Mouse (Mus musculus) megakaryocyte-erythroid progenitor cell, adult 5-6 weeks (primary cell): ENCODE data around the gene Vars. TPM values are rescaled to one million over a fixed set of nuclear protein-coding genes. Genes with fewer than 3 reads are reported as not detected.
A peak's percentile ranks its signal among the peaks of the same experiment; 100 is the strongest.
"Not testable (repeated sequence)": the region's sequence is repeated elsewhere in the genome, so short reads cannot be mapped to it uniquely, and the experiment has no call there.

ENCODE experiments used
- ATAC-seq: replicated peaks from 2 replicates; pipeline ENCODE4 v1.8.0; 2016; ENCODE audit warnings: mild to moderate bottlenecking, inconsistent platforms; ENCODE audit not compliant: severe bottlenecking, poor library complexity, low FRiP score, low TSS enrichment
- total RNA-seq, 2 experiments: library from RNA; stranded (forward) in 1 of 2; stranded (reverse) in 1 of 2; fragments of 200-1000, 215-1000 nt in 1 of 2; fragments of >200 nt in 1 of 2; fragmentation: Nextera tagmentation in 1 of 2; gene quantifications; 2 replicates each; pipeline ENCODE4 v1.2.3; 2014 to 2017

Gene Vars
- total RNA-seq (2014; fragmentation: Nextera tagmentation) (137 and 213 TPM in 2 replicates), total RNA-seq (2017) (226 and 342 TPM in 2 replicates)

GRCm38 (mm10) chr17:35000717-35001451 lies at the start of gene Vars:
Gene Vars (plus strand): TSS chr17:35000987.
- ATAC-seq, result peak; percentile 23

DNA sequence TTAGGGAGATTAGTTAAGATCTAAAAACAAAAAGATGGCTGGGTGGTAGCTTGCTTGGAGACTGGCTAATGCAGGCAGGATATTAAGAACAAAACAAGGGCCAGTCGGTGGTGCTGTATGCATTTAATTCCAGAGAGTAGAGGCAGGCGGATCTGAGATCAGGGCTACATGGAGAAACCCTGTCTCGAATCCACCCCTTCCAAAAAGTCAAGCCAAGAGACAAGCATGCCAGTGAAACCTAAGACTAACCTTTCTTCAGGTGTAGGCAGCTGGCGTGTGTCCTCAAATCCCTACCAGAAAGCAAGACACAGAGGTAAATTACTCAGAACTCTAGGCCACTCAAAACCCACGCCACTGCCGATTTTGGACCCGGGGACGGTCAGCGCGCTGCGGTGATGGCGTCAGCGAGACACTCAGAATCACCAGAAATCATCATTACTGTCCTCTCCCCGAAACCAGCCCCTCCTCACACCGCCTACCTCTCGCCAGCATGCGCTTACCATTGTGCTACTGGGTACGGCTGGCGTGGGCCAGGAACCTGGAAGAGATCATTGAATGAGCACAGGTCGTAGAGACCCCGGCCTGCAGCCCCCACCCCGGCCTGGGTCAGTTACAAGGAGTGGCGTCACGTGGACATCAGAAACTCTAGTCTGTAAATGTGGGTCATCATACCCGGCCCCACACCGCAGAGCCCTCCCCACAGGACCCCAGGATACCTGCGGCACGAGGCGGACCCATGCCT lies 49.0 kb upstream of the Vars start:
- peak; percentile 17 for ATAC-seq

GRCm38 (mm10) chr17:34952378-34953040 lies 48.3 kb upstream of the Vars start:
- ATAC-seq, result peak; percentile 67

- no peak for ATAC-seq
These were observed 47.5 kb upstream of the Vars start for GRCm38 (mm10) chr17:34953258-34953657.

DNA sequence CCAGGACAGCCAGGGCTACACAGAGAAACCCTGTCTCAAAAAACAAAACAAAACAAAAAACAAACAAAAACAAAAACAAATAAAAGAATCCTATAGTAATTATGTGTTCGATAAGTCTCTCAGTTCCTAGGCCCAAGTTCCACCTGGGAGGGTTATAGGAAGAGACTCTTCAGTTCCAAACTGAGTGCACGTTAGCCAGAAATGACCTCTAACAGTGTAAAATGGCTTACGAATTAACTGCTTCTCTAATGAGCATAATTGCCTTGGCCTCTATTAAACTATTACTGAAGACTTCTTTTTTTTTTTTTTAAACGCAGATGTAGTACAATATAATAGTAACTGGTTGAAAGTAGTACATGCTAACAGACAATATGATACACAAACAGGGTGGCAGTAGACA lies 46.9 kb upstream of the Vars start:
- ATAC-seq, result no peak

DNA sequence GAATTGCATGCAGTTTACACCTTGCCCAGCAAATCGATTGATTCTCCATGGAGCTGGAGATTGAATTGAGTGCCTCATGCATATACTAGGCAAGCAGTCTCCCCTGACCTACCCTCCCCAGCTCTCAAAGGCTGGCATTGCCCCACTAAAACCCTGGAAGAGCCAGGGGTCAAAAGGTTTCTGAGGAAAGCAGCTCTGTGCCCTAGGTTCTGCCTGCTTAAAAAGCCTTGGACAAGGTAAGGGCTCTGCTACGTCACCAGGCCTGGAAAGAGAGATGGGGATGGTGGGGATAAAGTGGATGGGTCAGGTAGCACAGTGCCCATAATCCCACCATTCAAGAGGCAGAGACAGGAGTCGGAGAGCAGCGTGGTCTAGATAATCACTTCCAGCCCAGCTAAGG lies 46.0 kb upstream of the Vars start:
- no peak for ATAC-seq

DNA sequence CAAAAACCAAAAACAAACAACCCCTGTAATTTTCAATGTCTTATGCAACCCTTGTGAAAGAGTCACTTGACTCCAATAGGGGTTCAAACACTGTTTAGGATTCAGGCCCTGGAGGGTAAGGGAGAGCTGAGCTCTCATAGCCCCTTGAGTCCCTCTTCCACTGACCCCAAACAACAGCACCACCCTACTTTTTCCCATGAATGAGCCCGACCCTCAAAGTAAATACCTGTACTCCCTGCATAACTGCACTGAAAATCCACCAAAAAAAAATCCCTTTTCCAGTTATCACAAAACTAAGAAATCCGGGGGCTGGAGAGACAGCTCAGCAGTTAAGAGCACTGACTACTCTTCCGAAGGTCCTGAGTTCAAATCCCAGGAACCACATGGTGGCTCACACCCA lies 44.9 kb upstream of the Vars start:
- no peak for ATAC-seq

GRCm38 (mm10) chr17:34956340-34956739 lies 44.4 kb upstream of the Vars start:
- ATAC-seq, result no peak

DNA sequence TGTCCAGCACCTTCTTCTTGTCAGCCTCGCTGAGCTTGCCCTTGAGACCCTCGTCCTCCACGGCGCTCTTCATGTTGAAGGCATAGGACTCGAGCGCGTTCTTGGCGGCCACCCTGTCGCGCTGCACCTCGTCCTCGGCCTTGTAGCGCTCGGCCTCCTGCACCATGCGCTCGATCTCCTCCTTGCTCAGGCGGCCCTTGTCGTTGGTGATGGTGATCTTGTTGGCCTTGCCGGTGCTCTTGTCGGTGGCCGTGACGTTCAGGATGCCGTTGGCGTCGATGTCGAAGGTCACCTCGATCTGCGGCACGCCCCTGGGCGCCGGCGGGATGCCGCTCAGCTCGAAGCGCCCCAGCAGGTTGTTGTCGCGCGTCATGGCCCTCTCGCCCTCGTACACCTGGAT lies 43.5 kb upstream of the Vars start:
- not testable (repeated sequence) for ATAC-seq

- ATAC-seq, result not testable (repeated sequence)
These were observed 42.8 kb upstream of the Vars start for GRCm38 (mm10) chr17:34957966-34958365.

- ATAC-seq, result peak; percentile 18
These were observed 42.1 kb upstream of the Vars start for GRCm38 (mm10) chr17:34958734-34959129.

- ATAC-seq, result peak; percentile 91
These were observed 41.5 kb upstream of the Vars start, which contains the start of gene Hspa1b for GRCm38 (mm10) chr17:34959130-34959778. Gene Hspa1b (minus strand): TSS chr17:34959238.

DNA sequence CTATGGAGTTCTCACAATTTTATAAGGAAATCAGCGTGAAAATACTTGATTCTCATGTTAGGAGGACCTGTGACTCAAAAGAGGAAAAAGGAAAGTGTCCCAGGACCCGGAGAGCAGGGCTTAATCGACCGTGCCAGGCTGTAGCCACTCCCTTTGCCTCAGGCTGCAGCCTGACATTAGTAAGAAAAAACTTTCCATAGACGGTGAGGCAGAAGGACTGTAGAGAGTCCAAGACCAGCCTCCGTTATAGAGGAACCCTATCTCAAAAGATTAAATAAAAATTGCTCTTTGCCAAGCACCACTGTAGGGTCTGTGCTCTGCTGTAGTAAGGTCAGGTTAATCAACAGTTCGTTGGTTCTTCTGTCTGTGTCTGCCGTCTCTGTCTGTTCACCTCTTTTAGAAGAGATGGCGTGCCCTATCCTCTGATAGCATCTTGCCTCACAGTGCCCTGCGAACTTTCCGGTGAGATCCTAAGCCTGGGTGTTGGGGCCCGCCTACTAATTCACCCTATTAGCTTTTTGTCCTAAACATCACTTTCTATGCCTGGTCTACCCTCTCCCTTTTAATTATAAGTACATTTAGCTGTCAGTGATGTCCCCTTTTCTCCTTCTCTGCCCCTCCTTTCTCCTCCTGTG lies 40.8 kb upstream of the Vars start:
- ATAC-seq, result peak; percentile 22; the same call in 1 of the 2 replicates

DNA sequence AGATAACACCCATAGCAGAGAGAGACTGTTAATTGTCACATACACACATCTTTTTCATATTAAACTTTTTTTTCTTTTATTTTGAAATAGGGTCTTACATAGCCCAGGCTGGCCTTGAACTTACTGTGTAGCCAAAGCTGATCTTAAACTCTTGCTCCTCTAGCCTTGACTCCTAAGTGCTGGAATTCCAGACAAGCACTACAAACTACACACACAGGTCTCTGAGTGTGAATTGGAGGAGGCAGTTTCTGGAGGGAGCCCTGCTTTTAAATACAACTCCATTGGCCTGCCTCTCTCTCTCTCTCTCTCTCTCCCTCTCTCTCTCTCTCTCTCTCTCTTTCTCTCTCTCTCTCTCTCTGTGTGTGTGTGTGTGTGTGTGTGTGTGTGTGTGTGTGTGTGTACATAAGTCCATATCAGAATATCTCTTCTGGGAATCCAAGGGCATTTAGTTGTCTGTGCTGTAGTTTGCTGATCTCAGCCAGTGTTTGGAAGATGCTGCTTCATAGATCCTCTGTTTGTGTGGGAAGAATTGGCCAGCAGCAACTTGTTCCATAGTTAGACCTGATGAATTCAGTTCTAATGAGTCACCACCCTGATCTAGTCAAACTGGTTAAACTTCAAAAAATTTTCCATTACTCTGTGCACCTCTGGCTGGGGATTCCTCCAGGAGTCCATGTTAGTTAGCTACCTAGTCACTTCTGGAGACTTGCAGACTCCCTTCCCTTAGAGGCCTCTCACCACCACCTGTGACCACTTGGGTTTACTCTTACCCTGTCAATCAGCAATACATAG lies 39.9 kb upstream of the Vars start:
- ATAC-seq, result no peak

DNA sequence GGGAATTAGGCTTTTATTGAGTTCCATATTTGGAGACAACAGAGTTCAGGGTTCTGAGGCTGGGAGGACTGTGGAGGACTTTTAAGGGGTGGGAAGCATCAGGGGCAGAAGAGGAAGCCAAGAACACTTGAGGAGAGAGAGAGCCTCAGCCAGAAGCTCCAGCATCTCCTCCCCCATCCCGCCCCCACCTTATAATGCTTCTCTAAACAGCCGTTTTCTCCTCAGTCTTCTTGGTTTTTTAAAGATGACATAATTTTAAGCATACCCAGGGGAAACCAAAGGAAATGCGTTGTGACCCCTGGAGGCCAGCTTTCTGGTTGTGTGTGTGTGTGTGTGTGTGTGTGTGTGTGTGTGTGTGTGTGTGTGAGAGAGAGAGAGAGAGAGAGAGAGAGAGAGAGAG lies 38.7 kb upstream of the Vars start:
- no peak for ATAC-seq

DNA sequence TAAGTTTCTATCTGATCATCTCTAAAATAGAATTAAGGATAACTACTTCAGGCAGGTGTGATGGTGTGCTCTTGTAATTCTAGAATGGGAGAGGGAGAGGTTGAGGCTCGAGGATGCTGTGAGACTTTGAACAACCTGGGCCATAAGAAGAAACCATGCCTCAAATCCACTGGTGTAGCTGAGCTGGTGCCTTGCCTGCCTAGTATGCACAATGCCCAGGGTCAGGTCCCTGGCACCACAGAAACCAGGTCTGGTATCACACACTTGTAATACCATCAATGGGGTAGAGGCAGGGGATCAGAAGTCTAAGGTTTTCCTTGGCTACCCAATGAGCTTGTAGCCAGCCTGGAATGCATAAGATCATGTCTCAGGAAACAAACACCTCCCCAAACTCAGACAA lies 37.9 kb upstream of the Vars start:
- ATAC-seq, result no peak

- ATAC-seq, result no peak
These were observed 36.1 kb upstream of the Vars start for GRCm38 (mm10) chr17:34964640-34965049.

DNA sequence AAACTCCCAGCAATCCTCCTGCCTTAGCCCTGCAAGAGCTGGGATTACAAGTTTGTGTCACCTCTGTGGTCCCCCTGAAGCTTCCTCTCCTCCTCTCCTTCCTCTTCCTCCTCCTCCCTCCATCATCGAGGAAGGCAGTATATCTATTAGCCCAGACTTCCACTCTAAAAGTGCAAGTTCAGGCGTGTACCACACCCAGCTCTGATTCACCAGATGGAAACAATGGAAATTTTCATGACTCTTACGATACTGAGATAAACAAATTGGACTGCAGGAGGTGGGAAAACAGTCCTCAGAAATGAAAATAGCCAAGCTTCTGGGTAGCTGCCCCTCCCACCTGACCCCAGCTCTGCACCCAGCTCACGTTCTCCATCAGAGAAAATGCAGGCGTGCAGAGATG lies 35.2 kb upstream of the Vars start:
- no peak for ATAC-seq

DNA sequence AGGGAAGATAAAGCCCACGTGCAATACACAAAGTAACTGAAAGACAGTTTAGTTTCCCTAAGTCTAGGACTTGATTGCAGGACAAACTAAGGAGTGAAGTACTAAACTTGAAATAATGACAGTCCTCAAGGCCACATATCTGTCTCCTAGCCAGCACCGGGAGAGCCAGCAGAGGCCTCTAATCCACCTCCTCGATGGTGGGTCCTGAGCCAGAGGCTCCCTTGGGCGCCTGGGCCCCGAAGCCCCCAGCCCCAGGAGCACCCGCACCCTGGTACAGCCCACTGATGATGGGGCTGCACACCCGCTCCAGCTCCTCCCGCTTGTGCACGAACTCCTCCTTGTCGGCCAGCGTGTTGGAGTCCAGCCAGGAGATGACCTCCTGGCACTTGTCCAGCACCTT lies 31.0 kb upstream of the Vars start, which contains the start of gene Gm20481:
Gene Gm20481, plus strand, starts transcription at position 91 of the 400 bp plus-strand sequence.
- not testable (repeated sequence) for ATAC-seq
